Comparison of ENCODE assay signal across 21 mouse cellular contexts in genomic region chr12:87338082-87338481, GRCm38 (mm10). TPM values are rescaled to one million over a fixed set of nuclear protein-coding genes. Genes with fewer than 3 reads are reported as not detected.
"Had no signal": no experiment of that assay in that cellular context is flagged by ENCODE, and none has a peak within 500 bp of the region (broad histone marks: within the 10 kb centered on the region; RNA-seq: fewer than 3 reads in every experiment).

No protein-coding gene starts in this region.

- H3K27ac ChIP-seq: midbrain, embryonic 10.5 days; midbrain, embryonic 12.5 days; neural tube, embryonic 13.5 days; neural tube, embryonic 15.5 days had no signal

- ATAC-seq: midbrain, embryonic 16.5 days had no signal

- H3K4me2 ChIP-seq: lung, embryonic 14.5 days; midbrain, embryonic 12.5 days; neural tube, embryonic 13.5 days; neural tube, embryonic 15.5 days had no signal

- H3K9ac ChIP-seq: lung, embryonic 14.5 days; midbrain, embryonic 12.5 days; neural tube, embryonic 13.5 days; neural tube, embryonic 15.5 days had no signal

- H3K27me3 ChIP-seq: midbrain, embryonic 12.5 days; neural tube, embryonic 13.5 days; neural tube, embryonic 15.5 days had no signal

- H3K9me3 ChIP-seq: midbrain, embryonic 10.5 days; midbrain, embryonic 12.5 days; neural tube, embryonic 13.5 days; neural tube, embryonic 15.5 days had no signal

- H3K4me1 ChIP-seq: midbrain, embryonic 10.5 days; midbrain, embryonic 12.5 days; neural tube, embryonic 13.5 days; neural tube, embryonic 15.5 days had no signal

- DNase-seq: lung, adult 18-20 months; lung, embryonic 14.5 days; lung, postnatal 10 days; lung, postnatal 4 days; midbrain, embryonic 14.5 days; retina, postnatal 1 day; right cerebral cortex, adult 18-20 months; right cerebral cortex, postnatal 25 days; right cerebral cortex, postnatal 4 days; spleen, adult 18-20 months; thymus, adult 18-20 months; thymus, postnatal 14 days; thymus, postnatal 36 days had no signal

- H3K4me3 ChIP-seq: midbrain, embryonic 10.5 days; midbrain, embryonic 12.5 days; myocyte; neural tube, embryonic 13.5 days; neural tube, embryonic 15.5 days had no signal

RNA-seq across cellular contexts. Expression of gene Ism2, which starts 38.6 kb away (rescaled TPM):
- total RNA-seq: megakaryocyte, adult 5-6 weeks; megakaryocyte-erythroid progenitor cell, adult 5-6 weeks had no signal
